Mouse (Mus musculus): ENCODE results near the gene Ctse. TPM values are rescaled to one million over a fixed set of nuclear protein-coding genes. Genes with fewer than 3 reads are reported as not detected.

Gene Ctse
- total RNA-seq, 2 experiments from 2014 or later, result 0.17 TPM; not detected in 1

Other genes starting within 250 kb of the Ctse start
- gene Srgap2, start 111.0 kb upstream of the Ctse start, total RNA-seq (2021), result 10 to 100 TPM; 60.7 to 98.2 TPM
- 1 to 10 TPM; 1.3 to 1.5 TPM for gene Fam72a, start 110.4 kb upstream of the Ctse start, total RNA-seq (2021)
- not detected for gene Avpr1b, start 39.1 kb upstream of the Ctse start, total RNA-seq (2021)
- gene Rab7b, start 50.4 kb downstream of the Ctse start, total RNA-seq (2021), result 1 to 10 TPM; 3.0 to 3.3 TPM
- under 1 TPM; 0.07 to 0.16 TPM for gene Slc26a9, start 105.7 kb downstream of the Ctse start, total RNA-seq (2021)
- gene Pm20d1, start 159.1 kb downstream of the Ctse start, total RNA-seq (2021), result 1 to 10 TPM; 1.5 to 2.2 TPM
- gene Slc41a1, start 189.2 kb downstream of the Ctse start, total RNA-seq (2021), result 10 to 100 TPM; 42.8 to 51.5 TPM
- 1 to 10 TPM; 6.9 to 7.1 TPM for gene Rab29, start 228.9 kb downstream of the Ctse start, total RNA-seq (2021)